Mouse (Mus musculus) forebrain, embryonic 10.5 days (tissue): ENCODE results near the gene Sbno1. TPM values are rescaled to one million over a fixed set of nuclear protein-coding genes. Genes with fewer than 3 reads are reported as not detected.
"Not testable (repeated sequence)": the region's sequence is repeated elsewhere in the genome, so short reads cannot be mapped to it uniquely, and the experiment has no call there.

Source experiments
- DNase-seq: peaks from one replicate; pipeline ENCODE4 v3.0.0-alpha.2; 2017; ENCODE audit warnings: low spot score; ENCODE audit errors: extremely low spot score
- H3K27ac ChIP-seq: fragments of 300-500 bp; sonication (generic); 2 replicates; pipeline ENCODE4 v1.5.1; 2016; ENCODE audit warnings: mild to moderate bottlenecking
- H3K27me3 ChIP-seq: fragments of 300-500 bp; sonication (generic); 2 replicates; pipeline ENCODE4 v1.6.1; 2016; ENCODE audit warnings: mild to moderate bottlenecking; ENCODE audit not compliant: poor library complexity, severe bottlenecking
- H3K36me3 ChIP-seq: fragments of 300-500 bp; sonication (generic); replicated peaks from 2 replicates; pipeline ENCODE4 v1.6.1; 2016; ENCODE audit warnings: mild to moderate bottlenecking, moderate library complexity
- H3K4me1 ChIP-seq: fragments of 300-500 bp; sonication (generic); 2 replicates; pipeline ENCODE4 v1.6.1; 2016
- H3K4me3 ChIP-seq: fragments of 300-500 bp; sonication (generic); 2 replicates; pipeline ENCODE4 v1.5.1; 2016; ENCODE audit warnings: mild to moderate bottlenecking, moderate library complexity
- H3K9me3 ChIP-seq: fragments of 300-500 bp; sonication (generic); 2 replicates; pipeline ENCODE4 v1.6.1; 2016; ENCODE audit warnings: mild to moderate bottlenecking, moderate library complexity
- WGBS: fragments of 180-500 bp; shearing (Covaris S2); methylation state at CpG from one replicate; pipeline ENCODE4 v1.1.7; 2016; 5-methylcytosine and 5-hydroxymethylcytosine counted together
- polyA plus RNA-seq: library from polyadenylated mRNA; unstranded; fragments of >200 nt; fragmentation: Nextera tagmentation; extraction: Ambion mirVana; gene quantifications from 2 replicates; pipeline ENCODE4 v1.2.1, GENCODE M21; 2016

The Sbno1 gene
- polyA plus RNA-seq, result 85.7 and 88.3 TPM in 2 replicates

DNA sequence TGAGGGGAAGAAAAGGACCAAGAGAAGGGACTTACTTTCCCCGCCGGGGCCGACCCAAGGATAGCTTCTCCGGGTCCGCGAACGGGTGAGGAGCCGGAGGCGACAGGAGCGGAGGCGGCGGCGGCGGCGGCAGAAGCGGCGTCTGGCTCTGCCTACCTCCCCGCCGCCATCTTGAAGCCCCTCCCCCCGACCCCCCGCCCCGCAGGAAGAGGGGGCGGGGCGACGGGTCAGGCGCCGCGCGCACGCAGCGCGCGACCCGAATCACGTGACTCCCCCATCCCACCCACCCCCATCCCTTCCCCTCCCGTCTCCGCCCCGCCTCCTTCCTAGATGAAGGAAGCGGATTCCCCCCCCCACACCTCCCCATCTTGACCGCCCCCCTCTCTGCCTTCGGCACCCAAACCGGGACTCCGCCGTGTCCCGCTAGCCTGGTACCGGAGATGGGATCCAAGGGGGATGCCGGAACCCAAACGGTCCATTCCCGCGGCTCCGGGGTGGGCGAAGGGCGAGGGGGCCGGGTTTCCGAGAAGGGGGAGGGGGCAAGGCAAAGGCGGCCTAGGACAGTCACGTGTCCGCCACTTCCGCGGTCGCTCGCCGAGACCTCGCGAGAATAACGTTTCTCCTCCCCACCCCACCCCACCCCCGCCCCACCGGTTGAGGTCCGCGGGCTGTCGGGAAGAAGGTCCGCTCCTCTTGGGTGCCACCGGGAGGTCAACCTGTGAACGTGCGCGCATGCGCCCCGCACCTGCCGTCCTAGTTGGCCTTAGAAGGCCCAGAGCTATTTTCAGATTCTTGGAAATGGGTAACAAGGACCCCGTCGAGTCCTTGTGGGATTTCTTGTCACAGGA, at the start of gene Sbno1:
TSS of gene Sbno1 (minus strand) at position 590 of the 848 bp plus-strand sequence.
- no peaks in the 10 kb centered on the region for H3K27me3 ChIP-seq
- peaks cover 13% of the 10 kb centered on the region for H3K4me1 ChIP-seq
- DNase-seq, result peak; percentile 96
- WGBS, result under 1% methylated on average over 62 of the region's 81 CpGs
- peak within 1 kb of the TSS; percentile 98 for H3K27ac ChIP-seq
- no peaks in the 10 kb centered on the region for H3K9me3 ChIP-seq
- H3K4me3 ChIP-seq, result peak within 1 kb of the TSS; percentile 98
- H3K36me3 ChIP-seq, result peaks cover 15% of the 10 kb centered on the region

DNA sequence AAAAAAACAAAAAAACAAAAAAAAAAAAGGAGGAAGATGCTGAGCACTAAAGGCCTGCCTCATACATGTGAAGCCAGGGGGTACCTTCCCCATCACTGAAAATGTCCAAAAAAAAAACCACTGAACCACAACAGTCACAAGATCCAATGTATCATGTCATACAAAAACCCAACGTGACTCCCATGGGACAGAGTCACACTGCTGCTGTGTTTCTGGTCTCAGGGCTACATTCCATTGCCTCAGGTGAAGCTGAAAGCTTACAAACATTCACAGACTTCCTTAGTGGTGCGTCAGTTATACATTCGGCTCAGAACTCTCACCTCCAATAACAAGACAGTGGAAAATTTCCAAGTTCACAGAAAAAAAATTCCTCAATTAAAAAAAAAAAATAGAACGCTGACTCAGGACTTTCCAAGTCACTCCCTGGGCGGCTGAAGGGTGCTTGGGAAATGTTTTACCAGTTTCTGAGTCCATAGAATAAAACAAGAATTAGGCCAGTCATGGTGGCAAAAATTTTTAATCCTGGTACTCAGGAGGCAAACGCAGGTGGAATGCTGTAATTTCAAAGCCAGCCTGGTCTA, 44.9 kb upstream of the Sbno1 start:
- no peak for DNase-seq
- Histone ChIP-seq H3K9me3 (no peaks in the 10 kb centered on the region; the same call in 1 of the 2 replicates), H3K36me3 (peaks cover 49% of the 10 kb centered on the region), H3K27ac (no peak overlapping the region), H3K4me3 (no peak overlapping the region), H3K4me1 (peaks cover 5% of the 10 kb centered on the region), H3K27me3 (no peaks in the 10 kb centered on the region)
- WGBS, result 86% methylated on average over 6 of the region's 6 CpGs

DNA sequence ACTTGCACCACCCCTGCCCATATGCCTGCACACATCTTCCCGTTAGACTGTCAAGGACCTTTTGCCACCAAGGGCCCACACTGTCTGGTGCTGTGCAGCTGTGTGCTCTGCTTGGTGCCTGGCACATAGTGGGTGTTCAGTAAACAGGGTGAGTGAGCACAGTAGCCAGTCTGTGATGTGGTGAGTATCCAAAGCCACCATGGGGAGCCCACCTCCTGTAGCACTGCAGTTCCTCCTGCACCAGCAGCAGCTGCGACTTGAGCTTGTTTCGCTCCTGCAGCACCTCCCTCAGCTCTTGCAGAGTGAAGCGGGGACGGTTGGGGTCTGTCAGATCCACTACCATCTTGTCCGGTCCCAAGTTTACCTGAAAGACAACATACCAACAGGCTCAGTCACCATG, 43.7 kb upstream of the Sbno1 start:
- no peak for DNase-seq
- peaks cover 6% of the 10 kb centered on the region for H3K4me1 ChIP-seq
- WGBS, result 92% methylated on average over 6 of the region's 6 CpGs
- H3K27ac ChIP-seq, result no peak overlapping the region
- H3K36me3 ChIP-seq, result peaks cover 53% of the 10 kb centered on the region
- no peak overlapping the region for H3K4me3 ChIP-seq
- H3K27me3 ChIP-seq, result no peaks in the 10 kb centered on the region
- H3K9me3 ChIP-seq, result no peaks in the 10 kb centered on the region; the same call in 1 of the 2 replicates

DNA sequence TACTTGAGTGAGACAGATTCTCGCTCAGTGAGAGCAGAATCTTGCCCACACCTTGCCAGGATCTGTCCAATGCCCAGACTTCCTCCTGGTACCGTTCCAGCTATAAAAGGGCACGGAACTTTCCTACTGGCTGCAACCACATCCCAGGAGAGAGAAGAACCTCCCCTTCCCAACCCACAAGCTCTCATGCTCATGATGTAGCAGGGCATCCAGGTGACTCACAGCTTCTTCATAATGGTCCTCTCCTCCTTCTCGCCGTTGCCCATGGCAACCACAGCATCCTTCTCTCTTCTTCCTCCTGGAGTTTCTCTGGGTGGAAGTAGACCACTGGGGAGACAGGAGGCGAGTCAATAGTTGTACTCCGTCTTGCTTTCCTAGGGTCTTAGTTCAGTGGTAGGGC, 42.6 kb upstream of the Sbno1 start:
- Histone ChIP-seq H3K36me3 (peaks cover 50% of the 10 kb centered on the region), H3K4me1 (peaks cover 6% of the 10 kb centered on the region), H3K4me3 (no peak overlapping the region), H3K9me3 (no peaks in the 10 kb centered on the region), H3K27ac (no peak overlapping the region), H3K27me3 (no peaks in the 10 kb centered on the region)
- no peak for DNase-seq
- WGBS, result 95% methylated on average over 7 of the region's 7 CpGs

DNA sequence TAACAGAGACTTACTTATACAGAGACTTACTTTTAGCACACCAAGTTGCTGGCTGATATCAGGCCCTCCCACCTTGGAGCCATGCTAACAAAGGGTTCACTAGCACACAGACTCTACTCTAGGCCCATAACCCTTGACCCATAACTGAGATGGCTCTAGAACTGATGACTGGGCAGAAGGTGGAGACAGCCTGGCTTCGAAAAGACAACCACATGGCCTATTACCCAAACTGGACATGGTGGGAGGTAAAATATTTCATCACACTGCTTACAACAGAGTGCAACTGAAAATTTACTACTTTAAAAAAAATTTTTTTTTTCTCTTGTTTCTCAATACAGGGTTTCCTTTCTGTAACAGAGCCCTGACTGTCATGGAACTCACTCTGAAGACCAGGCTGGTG, 42.0 kb upstream of the Sbno1 start:
- no peak overlapping the region for H3K4me3 ChIP-seq
- WGBS, result 91% methylated on average over 1 of the region's 1 CpGs
- H3K27ac ChIP-seq, result no peak overlapping the region
- peaks cover 56% of the 10 kb centered on the region for H3K36me3 ChIP-seq
- DNase-seq, result no peak
- H3K9me3 ChIP-seq, result no peaks in the 10 kb centered on the region
- H3K4me1 ChIP-seq, result peaks cover 6% of the 10 kb centered on the region
- no peaks in the 10 kb centered on the region for H3K27me3 ChIP-seq

DNA sequence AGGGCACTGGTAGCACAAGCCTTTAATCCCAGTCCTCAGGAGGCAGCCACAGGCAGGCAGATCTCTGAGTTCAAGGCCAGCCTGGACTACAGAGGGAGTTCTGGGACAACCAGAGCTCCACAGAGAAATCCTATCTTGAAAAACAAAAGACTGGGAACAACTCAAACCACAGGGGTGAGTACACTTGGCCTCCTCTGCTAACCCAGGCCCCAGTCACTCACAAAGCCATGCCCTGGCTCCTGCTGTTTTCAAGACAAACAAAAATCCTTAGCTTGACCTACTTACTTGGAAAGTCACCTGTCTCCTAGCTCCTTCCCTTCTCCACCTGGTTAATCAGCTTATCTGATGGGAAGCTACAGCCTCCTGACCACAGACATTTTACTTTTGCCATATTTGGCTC, 39.1 kb upstream of the Sbno1 start:
- Histone ChIP-seq H3K9me3 (no peaks in the 10 kb centered on the region), H3K4me3 (no peak overlapping the region), H3K4me1 (peaks cover 6% of the 10 kb centered on the region), H3K36me3 (peaks cover 78% of the 10 kb centered on the region), H3K27me3 (no peaks in the 10 kb centered on the region), H3K27ac (no peak overlapping the region)
- DNase-seq, result no peak

DNA sequence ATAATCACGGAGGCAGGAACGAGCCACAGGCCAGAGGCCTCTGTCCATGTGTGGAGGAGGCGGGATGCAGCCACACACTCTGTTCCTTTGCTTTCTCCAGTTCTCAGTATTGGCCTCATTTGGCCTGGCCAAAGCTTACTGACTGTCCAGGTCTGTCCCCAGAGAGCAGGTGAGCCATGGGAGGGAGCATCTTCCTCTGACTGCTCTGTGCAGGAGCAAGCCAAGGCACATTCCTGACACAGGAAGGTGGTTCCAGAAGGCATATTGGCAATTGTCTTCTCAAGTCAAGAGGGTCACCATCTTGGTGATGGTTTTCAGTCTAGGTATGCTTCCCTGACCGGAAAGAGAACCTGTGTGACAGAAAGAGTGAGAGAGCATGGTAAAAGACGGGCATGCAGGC, 37.7 kb upstream of the Sbno1 start:
- H3K9me3 ChIP-seq, result no peaks in the 10 kb centered on the region
- WGBS, result 90% methylated on average over 5 of the region's 5 CpGs
- H3K36me3 ChIP-seq, result peaks cover 78% of the 10 kb centered on the region
- no peaks in the 10 kb centered on the region for H3K27me3 ChIP-seq
- no peak for DNase-seq
- H3K4me1 ChIP-seq, result peaks cover 6% of the 10 kb centered on the region
- H3K27ac ChIP-seq, result no peak overlapping the region
- H3K4me3 ChIP-seq, result no peak overlapping the region

DNA sequence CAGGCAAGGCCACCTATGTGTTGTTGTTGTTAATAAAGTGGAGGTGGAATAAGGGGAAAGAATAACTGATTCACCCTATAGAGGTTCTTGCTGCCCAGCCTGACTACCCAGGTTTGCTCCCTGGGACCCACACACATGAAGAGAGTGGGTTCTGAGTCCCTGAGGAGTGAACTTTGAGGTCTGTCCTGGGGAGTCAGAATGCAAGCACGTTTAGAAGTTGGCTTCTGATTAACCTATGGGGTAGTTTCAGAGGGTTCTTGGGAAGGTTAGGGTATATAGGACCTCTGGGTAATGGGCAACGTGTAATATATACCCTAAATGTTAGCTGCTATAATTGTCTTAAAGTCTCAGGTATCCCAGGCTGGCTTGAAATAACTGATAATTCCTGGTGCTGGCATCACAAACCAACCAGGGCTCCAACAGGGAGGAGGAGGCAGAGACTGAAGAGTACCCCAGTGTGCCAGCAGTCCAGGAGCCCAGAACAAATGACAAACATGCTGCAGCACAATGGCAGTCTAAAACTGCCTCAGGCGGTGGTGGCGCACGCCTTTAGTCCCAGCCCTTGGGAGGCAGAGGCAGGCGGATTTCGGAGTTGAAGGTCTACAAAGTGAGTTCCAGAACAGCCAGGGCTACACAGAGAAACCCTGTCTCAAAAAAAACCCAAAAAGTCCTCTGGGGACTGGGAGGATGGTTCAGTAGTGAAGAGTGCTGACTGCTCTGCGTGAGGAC, 36.7 kb upstream of the Sbno1 start:
- whole genome bisulfite sequencing, result 88% methylated on average over 8 of the region's 8 CpGs
- Histone ChIP-seq H3K9me3 (no peaks in the 10 kb centered on the region), H3K36me3 (peaks cover 79% of the 10 kb centered on the region), H3K4me1 (peaks cover 6% of the 10 kb centered on the region), H3K27ac (no peak overlapping the region), H3K27me3 (no peaks in the 10 kb centered on the region), H3K4me3 (no peak overlapping the region)
- no peak for DNase-seq

DNA sequence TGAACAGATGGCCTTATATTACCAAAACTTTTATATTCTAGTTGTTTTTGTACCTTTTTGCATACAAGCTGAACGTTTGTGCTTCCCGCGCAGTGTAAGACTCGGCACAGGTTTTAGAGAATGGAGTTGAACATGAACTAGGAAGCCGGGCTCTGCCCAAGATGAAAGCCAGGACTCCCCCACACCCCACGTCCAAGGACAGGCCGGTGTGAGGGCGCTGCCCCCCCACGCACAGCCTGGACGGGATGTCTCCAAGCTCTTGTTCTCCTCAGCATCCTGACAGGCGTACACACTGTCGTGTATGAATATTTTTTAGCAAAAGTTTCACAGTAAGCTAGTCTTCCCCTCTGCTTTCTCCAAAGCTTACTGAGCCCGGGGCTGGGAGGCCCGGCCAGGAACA, 35.1 kb upstream of the Sbno1 start:
- H3K27me3 ChIP-seq, H3K27ac ChIP-seq, H3K4me1 ChIP-seq, H3K9me3 ChIP-seq, DNase-seq, H3K4me3 ChIP-seq: not testable (repeated sequence)
- peaks cover 86% of the 10 kb centered on the region for H3K36me3 ChIP-seq
- WGBS, result 93% methylated on average over 14 of the region's 14 CpGs

DNA sequence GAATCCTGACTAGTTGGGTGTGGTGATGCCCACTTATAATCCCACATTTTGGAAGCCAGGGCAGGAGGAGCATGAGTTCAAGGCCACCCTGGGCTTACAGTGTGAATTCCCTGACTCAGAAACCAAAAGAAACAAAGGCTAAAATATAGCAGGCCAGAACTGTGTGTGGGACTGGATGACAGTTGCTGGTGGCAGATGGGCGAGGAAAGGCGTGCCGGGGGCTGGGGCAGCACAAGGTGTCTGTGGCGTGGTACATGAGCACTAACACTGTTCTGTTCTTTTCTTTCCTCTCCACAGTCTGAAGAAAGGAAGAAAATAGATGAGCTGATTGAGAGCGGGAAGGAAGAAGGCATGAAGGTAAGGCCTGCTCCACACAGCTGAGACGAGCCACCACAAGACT, 31.0 kb upstream of the Sbno1 start:
- Histone ChIP-seq H3K27ac (no peak overlapping the region), H3K27me3 (no peaks in the 10 kb centered on the region), H3K9me3 (no peaks in the 10 kb centered on the region), H3K4me1 (no peaks in the 10 kb centered on the region), H3K36me3 (peaks cover 100% of the 10 kb centered on the region), H3K4me3 (no peak overlapping the region)
- DNase-seq, result no peak
- 96% methylated on average over 6 of the region's 6 CpGs for WGBS

DNA sequence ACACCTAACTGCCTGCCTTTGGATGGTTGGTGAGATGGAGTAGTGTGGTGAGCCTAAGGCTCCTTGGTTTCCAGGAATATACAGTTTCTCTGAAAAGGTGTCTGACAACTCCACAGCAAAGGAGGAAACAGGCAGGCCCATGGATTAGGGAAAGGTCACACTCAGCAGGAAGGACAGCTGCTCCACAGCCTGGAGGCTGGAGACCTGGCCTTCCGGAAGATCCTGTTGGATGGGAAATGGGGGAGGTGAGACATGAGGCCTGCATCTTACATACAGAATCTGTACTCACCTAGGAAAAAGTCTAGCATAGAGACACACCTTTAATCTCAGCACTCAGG, 28.2 kb upstream of the Sbno1 start:
- H3K27me3 ChIP-seq, result no peaks in the 10 kb centered on the region
- H3K36me3 ChIP-seq, result peaks cover 100% of the 10 kb centered on the region
- no peak overlapping the region for H3K4me3 ChIP-seq
- peaks cover 10% of the 10 kb centered on the region; the same call in 1 of the 2 replicates for H3K4me1 ChIP-seq
- 74% methylated on average over 1 of the region's 1 CpGs for WGBS
- DNase-seq, result no peak
- no peaks in the 10 kb centered on the region for H3K9me3 ChIP-seq
- H3K27ac ChIP-seq, result no peak overlapping the region

DNA sequence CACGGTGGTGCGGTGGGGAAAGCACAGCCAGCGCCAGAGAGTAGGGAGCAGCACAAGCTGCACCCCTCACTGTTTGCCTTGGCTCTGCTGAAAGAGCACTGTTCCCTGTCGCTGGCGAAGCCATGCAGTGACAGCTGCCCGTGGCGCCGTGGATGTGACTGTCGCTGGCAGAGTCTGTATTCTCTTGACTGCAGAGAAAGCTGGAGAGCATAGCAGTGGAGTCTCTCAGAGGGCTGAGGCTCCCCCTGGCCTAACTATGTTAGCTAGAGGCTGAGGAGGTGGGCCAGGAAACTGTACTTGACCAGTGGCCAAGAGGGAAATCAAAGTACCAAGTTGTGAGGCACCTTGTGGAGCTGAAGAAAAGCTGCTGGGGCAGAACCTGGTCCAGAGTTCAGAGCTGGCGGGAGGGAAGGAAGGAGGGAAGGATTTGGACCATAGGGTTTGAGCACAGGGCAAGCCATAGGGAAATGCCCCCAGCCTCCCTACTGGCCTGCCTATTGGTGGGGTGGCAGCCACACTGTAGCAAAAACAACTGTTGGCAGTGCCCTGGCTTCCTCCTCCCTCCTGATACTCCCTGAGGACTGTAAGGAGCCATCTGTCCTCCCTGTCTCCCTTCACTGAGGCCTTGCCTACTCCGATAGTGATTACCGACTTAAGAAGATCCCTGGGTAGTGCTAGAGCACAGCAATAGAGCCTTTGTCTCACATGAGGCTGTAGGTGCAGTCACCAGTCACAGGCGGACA, 27.7 kb upstream of the Sbno1 start:
- H3K27ac ChIP-seq, result no peak overlapping the region

More for the DNA sequence above, 27.7 kb upstream of the Sbno1 start:
- 86% methylated on average over 13 of the region's 13 CpGs for WGBS
- Histone ChIP-seq H3K36me3 (peaks cover 100% of the 10 kb centered on the region), H3K4me1 (peaks cover 15% of the 10 kb centered on the region; the same call in 1 of the 2 replicates), H3K4me3 (no peak overlapping the region), H3K9me3 (no peaks in the 10 kb centered on the region), H3K27me3 (no peaks in the 10 kb centered on the region)
- no peak for DNase-seq
